8 mouse cellular contexts compared by ENCODE assay signal in genomic region chr11:109470921-109471861, GRCm38 (mm10). TPM values are rescaled to one million over a fixed set of nuclear protein-coding genes. Genes with fewer than 3 reads are reported as not detected.
DNase-seq lines count a peak whose midpoint lies in the region; ATAC-seq lines count a peak whose summit lies in the region.

No protein-coding gene starts in this region.

- 0 out of 2 replicates have a peak, but pooled peaks cover 5% of the 10 kb centered on the region for H3K4me1 ChIP-seq in neural tube, embryonic 11.5 days (ENCODE audit: control insufficient read depth, insufficient read depth, low read length)
- H3K4me1 ChIP-seq in forebrain, embryonic 12.5 days: peaks cover 30% of the 10 kb centered on the region
- H3K4me1 ChIP-seq in neural tube, embryonic 12.5 days: peaks cover 17% of the 10 kb centered on the region

- H3K27ac ChIP-seq in neural tube, embryonic 11.5 days (ENCODE audit: low read depth, low read length): no peak overlapping the region
- H3K27ac ChIP-seq in forebrain, embryonic 12.5 days: no peak overlapping the region
- H3K27ac ChIP-seq in neural tube, embryonic 12.5 days: no peak overlapping the region

- ATAC-seq in neural tube, embryonic 11.5 days (ENCODE audit: insufficient read depth, low FRiP score, low TSS enrichment): no peak
- no peak for ATAC-seq in forebrain, embryonic 12.5 days (ENCODE audit: low FRiP score)
- ATAC-seq in neural tube, embryonic 12.5 days (ENCODE audit: low FRiP score, low read depth): no peak

- no peak for DNase-seq in neural tube, embryonic 11.5 days (ENCODE audit: low spot score)
- no peak for DNase-seq in neural tube, embryonic 10.5 days (ENCODE audit: extremely low spot score, low spot score)
- DNase-seq in kidney, postnatal 25 days: peak; percentile 45 to 70
- no peak for DNase-seq in right cerebral cortex, postnatal 10 days (ENCODE audit: low spot score in 2 of 2)
- DNase-seq in layer of hippocampus, adult 9-11 months: no peak
- DNase-seq in right cerebral cortex, adult 2 months (ENCODE audit: low spot score in 2 of 2): no peak

- H3K9ac ChIP-seq in neural tube, embryonic 11.5 days (ENCODE audit: low read length): no peak overlapping the region
- H3K9ac ChIP-seq in forebrain, embryonic 12.5 days: no peak overlapping the region; the same call in 1 of the 2 replicates
- H3K9ac ChIP-seq in neural tube, embryonic 12.5 days: no peak overlapping the region

- WGBS in neural tube, embryonic 11.5 days: 33% methylated on average over 15 of the region's 15 CpGs
- 31% methylated on average over 15 of the region's 15 CpGs for WGBS in forebrain, embryonic 12.5 days
- 36% methylated on average over 15 of the region's 15 CpGs for WGBS in neural tube, embryonic 12.5 days

- no peaks in the 10 kb centered on the region for H3K27me3 ChIP-seq in neural tube, embryonic 11.5 days (ENCODE audit: control insufficient read depth, insufficient read depth, low read length)
- 0 out of 2 replicates have a peak, but pooled peaks cover 18% of the 10 kb centered on the region for H3K27me3 ChIP-seq in forebrain, embryonic 12.5 days
- no peaks in the 10 kb centered on the region; the same call in 1 of the 2 replicates for H3K27me3 ChIP-seq in neural tube, embryonic 12.5 days (replicated peaks)

- H3K4me3 ChIP-seq in neural tube, embryonic 11.5 days (ENCODE audit: low read depth, low read length): no peak overlapping the region; the same call in 1 of the 2 replicates
- peak overlapping the region; percentile 75 for H3K4me3 ChIP-seq in forebrain, embryonic 12.5 days (replicated peaks)
- H3K4me3 ChIP-seq in neural tube, embryonic 12.5 days: no peak overlapping the region

- no peaks in the 10 kb centered on the region for H3K9me3 ChIP-seq in neural tube, embryonic 11.5 days (ENCODE audit: control insufficient read depth, low read length)
- no peaks in the 10 kb centered on the region for H3K9me3 ChIP-seq in forebrain, embryonic 12.5 days
- H3K9me3 ChIP-seq in neural tube, embryonic 12.5 days: no peaks in the 10 kb centered on the region

- peak overlapping the region; percentile 84 for H3K4me2 ChIP-seq in neural tube, embryonic 11.5 days (ENCODE audit: low read depth)
- H3K4me2 ChIP-seq in forebrain, embryonic 12.5 days: peak overlapping the region; percentile 89
- H3K4me2 ChIP-seq in neural tube, embryonic 12.5 days (replicated peaks): peak overlapping the region; percentile 93

- no peaks in the 10 kb centered on the region for H3K36me3 ChIP-seq in neural tube, embryonic 11.5 days (ENCODE audit: control insufficient read depth, insufficient read depth, low read length)
- H3K36me3 ChIP-seq in forebrain, embryonic 12.5 days (replicated peaks): no peaks in the 10 kb centered on the region
- no peaks in the 10 kb centered on the region for H3K36me3 ChIP-seq in neural tube, embryonic 12.5 days

RNA-seq across cellular contexts. Expression of gene Arsg, which starts 2.0 kb away (rescaled TPM):
- polyA plus RNA-seq in neural tube, embryonic 11.5 days (2014; fragmentation: Nextera tagmentation; extraction: Ambion mirVana): 1.9 and 2.3 TPM in 2 replicates
- 2.4 and 2.6 TPM in 2 replicates for polyA plus RNA-seq in forebrain, embryonic 12.5 days (2016; fragmentation: Nextera tagmentation; extraction: Ambion mirVana)
- polyA plus RNA-seq in neural tube, embryonic 12.5 days (2016; fragmentation: Nextera tagmentation; extraction: Ambion mirVana): 2.5 and 2.7 TPM in 2 replicates

RNA-seq across cellular contexts. Expression of gene Slc16a6, which starts 2.2 kb away (rescaled TPM):
- polyA plus RNA-seq in neural tube, embryonic 11.5 days (2014; fragmentation: Nextera tagmentation; extraction: Ambion mirVana): 3.2 and 3.3 TPM in 2 replicates
- polyA plus RNA-seq in forebrain, embryonic 12.5 days (2016; fragmentation: Nextera tagmentation; extraction: Ambion mirVana): 4.0 and 5.4 TPM in 2 replicates
- 3.9 and 4.0 TPM in 2 replicates for polyA plus RNA-seq in neural tube, embryonic 12.5 days (2016; fragmentation: Nextera tagmentation; extraction: Ambion mirVana)

RNA-seq across cellular contexts. Expression of gene Amz2, which starts 45.4 kb away (rescaled TPM):
- polyA plus RNA-seq in neural tube, embryonic 11.5 days (2014; fragmentation: Nextera tagmentation; extraction: Ambion mirVana): 45.2 and 46.6 TPM in 2 replicates
- 46.9 and 50.2 TPM in 2 replicates for polyA plus RNA-seq in forebrain, embryonic 12.5 days (2016; fragmentation: Nextera tagmentation; extraction: Ambion mirVana)
- polyA plus RNA-seq in neural tube, embryonic 12.5 days (2016; fragmentation: Nextera tagmentation; extraction: Ambion mirVana): 47.1 and 48.7 TPM in 2 replicates

RNA-seq across cellular contexts. Expression of gene 9930022D16Rik, which starts 57.5 kb away (rescaled TPM):
- polyA plus RNA-seq in neural tube, embryonic 11.5 days (2014; fragmentation: Nextera tagmentation; extraction: Ambion mirVana): not detected in 2 replicates
- polyA plus RNA-seq in forebrain, embryonic 12.5 days (2016; fragmentation: Nextera tagmentation; extraction: Ambion mirVana): not detected in 2 replicates
- polyA plus RNA-seq in neural tube, embryonic 12.5 days (2016; fragmentation: Nextera tagmentation; extraction: Ambion mirVana): not detected in 2 replicates

Comparison
In these comparisons a context has a peak if more than half of its experiments do, and no peak if none do; other contexts are left out.
1. DNase-seq: peak in kidney, postnatal 25 days (2 of 2); none in neural tube, embryonic 11.5 days (single experiment), neural tube, embryonic 10.5 days (single experiment), right cerebral cortex, postnatal 10 days (0 of 2), layer of hippocampus, adult 9-11 months (single experiment) and right cerebral cortex, adult 2 months (0 of 2).
2. Peak in every context shown above with its lines, with median percentiles within 50 percentile points of each other: H3K4me2 ChIP-seq.